Mouse (Mus musculus): Measurements from ENCODE around the gene Leng8. TPM values are rescaled to one million over a fixed set of nuclear protein-coding genes. Genes with fewer than 3 reads are reported as not detected.

Leng8 gene
- 10 to 100 TPM; 70.0 to 88.7 TPM for total RNA-seq (2021)
- long read RNA-seq, experiment 1, partial matches to known transcripts: 2 of 20 reads
- long read RNA-seq, experiment 1, other reads (novel, unspliced or antisense): 18 of 20 reads
- long read RNA-seq, experiment 2, full-length matches to known transcripts: 2 of 34 reads
- long read RNA-seq, experiment 2, partial matches to known transcripts: 23 of 34 reads
- long read RNA-seq, experiment 2, other reads (novel, unspliced or antisense): 9 of 34 reads

DNA sequence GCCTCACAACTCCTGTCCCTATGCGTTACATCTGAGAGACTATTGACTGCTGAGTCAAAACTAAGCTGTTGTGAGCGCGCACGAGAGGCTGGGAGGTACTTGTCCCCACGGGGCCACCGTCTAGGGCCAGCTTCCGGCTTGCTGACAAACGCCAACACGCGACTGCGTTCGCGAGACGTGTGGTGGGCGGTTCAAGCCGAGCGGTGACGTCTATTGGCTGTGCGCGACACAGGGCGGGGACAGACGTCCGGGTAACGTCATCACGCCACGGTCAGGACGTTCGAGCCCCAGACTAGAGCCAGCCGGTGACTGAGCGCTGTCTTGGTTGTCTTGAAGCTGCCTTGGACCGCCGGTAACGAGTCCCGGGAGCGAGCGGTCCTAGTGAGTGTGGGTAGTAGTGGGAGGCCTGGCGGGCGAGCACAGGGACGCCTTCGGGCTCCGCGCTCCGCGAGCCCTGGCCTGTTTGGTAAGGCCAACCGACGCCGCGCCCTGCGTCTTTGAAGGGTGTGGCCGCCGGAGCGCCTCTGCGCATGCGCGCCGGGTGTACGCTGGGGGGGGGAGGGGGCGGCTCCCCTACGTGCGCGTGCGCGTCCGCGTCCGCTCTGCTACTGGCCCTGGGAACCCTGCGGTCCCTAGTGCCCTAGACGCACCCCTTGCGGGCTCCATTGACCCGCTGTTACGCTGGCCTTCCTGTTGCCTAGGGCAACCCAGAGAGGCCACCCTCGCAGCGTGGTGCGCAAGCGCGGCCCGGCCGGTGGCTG, at the start of gene Leng8:
Gene Leng8, plus strand, starts transcription at position 269 of the 761 bp plus-strand sequence.
- DNase-seq: peak; percentile 99

DNA sequence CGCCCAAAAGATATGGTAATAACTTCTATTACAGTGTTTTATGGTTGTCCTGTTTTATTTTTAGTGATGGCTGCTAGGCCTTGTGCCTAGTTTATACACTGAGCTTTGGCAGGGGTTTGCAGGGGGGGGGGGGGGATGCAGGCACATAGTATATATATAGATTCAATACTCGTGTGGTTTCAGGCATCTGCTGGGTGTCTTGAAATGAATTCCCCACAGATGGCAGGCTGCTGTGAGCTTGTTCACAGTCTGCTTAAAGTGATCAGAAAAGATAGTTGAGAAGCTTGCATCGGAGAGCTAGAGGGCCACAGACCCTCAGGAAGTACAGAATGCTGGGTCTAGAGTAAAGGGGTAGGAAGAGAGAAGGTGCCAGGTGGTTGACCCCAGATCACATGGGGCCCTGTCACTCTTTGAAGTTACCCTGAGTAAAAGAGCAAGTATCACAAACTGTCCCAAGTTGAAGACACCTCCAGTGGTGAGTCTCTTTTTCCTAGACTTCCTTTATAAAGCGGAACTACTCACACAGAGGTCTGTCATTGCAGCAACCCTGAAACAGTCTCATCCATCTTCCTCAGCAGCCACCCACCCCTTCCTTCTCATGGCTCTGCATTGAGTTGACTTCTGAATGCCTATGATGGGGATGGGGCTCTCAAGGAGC, 49.5 kb upstream of the Leng8 start:
- DNase-seq: no peak

DNA sequence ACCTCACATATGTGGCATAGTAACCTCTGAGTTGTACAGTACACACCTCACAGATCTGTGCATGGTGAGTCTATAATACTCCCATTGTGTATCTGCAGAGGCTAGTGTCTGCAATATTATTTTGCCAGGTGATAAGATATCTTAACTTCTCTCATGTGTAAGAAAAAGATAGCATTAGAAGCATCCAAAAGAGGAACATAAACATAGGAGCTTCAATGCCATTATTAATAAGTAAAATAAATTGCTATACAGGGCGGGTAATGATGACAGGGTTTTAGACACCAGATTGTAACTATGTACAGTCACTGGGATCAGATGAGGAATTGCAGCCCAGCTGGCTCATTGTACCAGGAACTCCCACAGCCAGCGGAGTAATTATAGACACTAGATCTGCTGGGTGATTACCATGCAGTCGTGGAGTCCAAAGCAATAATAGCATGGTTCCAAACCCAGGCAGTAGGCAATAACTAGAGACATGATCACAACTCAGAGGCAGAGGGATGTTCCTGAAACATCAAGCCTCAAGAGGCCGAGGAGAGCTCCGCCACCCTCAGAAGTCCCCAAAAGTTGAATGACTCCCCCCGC, 48.9 kb upstream of the Leng8 start:
- no peak for DNase-seq

DNA sequence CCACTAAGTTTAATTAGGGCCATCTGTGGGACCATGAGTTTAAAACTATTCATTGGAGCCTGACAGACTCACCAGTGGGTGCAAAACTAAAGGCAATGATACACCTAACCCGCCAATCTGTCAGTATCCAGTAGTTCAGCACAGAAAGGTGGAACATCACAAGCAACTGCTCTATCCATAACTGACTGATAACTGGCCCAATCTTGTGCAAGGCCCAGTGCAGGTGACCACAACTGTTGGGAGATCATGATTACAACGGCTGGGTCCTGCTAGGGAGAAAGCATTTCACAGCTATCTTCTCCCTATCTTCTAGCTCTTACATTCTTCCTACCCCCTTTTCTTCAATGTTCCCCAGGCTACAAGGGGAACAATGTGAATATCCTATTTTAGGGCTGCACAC, 48.2 kb upstream of the Leng8 start:
- DNase-seq: no peak

DNA sequence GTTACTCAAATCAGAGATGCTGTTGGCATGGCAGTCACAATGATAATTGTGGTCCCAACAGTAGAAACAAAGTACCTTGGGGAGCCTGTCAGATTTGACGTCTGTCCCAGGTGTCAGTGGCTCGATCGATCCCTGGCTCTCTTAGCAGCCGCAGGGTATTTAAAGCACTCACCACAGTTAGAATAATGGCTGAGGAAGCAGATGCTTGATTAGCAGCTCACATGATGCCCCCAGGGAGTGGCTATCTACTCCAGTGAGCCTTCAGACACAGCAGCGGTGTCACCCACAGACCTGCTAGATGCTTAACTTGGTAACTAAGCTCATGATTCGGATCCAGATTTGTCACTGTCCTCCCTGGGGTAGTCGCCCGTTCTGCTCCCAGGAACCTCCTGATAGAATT, 45.7 kb upstream of the Leng8 start:
- no peak for DNase-seq

DNA sequence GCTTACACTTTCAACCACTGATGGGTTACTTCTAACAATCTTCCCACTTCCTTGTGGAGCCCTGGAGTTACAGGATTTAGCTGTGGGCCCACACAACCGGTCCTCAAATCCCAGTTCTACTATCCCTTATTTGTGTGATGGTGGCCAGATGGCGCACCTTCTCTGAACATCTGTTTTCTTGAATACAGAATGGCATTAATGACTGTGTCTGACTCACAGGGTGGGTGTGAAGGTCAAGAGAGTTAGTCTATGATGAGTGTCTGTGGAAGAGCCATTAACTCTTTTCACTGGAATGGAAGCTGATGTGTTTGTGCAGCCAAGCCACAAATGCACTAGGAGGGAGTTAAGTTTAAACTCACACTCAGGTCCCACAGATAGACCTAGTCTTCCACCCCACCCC, 38.5 kb upstream of the Leng8 start:
- no peak for DNase-seq

DNA sequence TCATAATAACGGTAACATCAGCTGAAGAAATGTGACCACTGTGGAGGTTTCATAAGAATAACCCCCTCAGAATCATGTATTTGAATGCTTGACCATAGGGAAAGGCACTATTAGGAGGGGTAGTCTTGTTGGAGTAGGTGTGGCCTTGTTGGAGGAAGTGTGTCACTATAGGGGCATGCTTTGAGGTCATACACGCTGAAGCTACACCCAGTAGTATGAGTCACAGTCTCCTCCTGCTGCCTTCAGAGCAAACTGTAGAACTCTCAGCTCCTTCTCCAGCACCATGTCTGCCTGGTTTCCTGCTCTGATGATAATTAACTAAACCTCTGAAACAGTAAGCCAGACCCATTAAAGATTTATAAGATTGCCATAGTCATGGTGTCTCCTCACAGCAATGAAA, 38.0 kb upstream of the Leng8 start:
- DNase-seq: no peak

DNA sequence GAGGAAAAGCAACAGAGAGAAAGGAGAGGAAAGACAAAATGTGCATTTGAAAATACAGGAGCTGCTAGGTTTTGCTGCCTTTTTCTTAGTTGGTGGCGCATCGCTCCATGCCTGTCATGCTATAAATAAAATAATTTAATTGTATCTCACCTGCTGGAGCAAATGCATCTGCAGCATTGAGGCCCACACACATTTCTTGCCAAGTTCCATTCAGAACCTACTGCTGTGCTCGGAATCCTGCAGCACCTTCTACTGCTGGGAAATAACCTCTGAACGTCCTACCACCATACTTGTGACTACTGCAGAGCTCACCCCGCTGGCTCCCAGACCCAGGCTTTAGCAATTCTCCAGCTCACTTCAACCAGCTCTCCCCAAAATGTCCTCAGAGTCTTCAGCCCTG, 35.7 kb upstream of the Leng8 start:
- DNase-seq: no peak

DNA sequence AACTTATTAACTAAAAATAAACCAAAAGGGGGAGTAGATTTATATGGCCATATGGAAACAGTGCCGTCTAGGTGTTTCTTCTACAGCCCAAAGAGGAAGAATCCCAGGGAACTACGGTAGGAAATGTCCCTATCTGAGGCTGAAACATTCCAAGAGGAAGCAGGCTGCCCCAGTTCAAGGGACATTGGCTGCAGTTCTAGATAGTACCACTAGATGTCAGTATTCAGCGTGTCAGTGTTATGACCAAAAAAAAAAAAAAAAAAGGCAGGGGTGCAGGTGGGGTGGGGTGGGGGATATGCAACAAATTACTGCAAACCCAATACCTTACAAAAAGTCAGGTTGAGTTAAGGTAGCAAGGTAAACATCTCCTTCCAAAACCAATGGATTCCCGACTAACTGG, 33.4 kb upstream of the Leng8 start:
- DNase-seq: no peak

DNA sequence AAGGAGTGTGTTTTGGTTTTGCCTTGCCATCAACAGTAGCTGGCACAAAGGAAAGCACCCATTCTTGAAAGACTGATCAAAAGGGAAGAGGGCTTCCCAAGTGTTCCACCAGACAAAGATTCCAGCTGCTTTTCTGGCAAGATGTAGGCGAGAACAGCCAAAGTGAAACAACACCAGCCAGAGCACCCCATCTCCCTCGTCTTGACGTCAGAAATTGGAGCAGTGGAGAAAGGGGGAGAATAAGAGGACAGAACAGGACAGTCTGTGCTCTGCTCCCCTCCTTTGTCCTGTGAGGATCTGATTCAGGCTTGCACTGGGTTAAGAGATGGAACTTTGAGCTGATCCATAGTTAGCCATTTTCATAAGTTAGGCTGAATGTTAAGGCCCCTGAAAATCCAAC, 25.1 kb upstream of the Leng8 start:
- DNase-seq: no peak

DNA sequence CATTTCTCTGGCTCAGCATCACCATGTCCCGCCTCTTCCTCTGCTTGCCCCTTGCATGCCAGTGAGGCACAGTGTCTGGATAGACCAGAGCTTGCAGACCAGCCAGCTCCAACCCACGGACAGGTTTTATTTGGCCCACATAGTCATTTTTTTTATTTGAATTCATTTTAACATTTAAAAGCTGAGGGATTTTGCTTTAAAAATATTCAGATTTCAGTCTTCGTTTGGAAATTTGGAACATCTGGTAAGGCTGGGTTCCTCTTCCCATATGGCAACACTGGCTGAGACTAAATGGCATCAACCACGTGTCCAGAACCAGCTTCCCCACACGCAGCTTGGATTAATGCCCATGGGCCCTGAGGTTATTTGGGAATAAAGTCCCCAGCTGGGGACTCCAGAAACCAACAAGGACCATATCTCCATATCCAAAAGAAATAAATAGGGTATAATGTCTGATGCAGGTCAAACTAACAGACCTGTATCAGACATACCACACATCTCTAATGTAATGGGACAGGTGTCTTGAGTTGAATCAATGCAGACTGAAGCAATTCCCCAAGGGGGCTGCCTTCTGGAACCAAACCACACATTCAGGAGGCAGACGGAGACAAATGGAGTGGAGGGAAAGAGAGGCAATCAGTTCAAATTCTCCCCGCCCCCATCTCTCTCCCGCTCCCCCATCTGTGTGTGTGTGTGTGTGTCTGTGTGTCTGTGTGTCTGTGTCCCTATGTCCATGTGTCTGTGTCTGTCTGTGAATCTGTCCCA, 19.6 kb upstream of the Leng8 start:
- DNase-seq: no peak

DNA sequence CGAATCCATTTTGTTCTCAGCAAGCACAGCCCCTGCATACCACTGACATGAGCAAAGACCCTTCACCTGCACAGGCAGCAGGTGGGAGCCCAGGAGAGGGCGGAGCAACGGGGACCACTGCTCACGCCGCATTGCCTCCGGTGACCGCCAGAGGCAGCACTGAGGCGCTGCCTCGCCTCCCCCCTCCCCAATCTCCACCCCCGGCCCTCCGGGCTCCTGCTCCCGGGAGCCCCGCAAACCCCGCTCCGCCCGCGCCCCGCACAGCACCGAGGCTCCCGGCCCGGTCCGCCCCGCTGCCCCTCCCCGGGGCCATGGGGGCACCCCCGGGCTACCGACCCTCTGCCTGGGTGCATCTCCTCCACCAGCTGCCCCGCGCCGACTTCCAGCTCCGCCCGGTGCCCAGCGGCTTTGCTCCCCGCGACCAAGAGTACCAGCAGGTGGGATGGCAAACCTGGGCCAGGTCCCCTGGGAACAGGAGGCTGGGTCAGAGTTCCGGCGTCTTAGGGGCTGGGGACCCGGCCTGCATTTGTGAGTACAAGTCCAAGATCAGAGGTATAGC, 17.4 kb upstream of the Leng8 start, which contains the start of gene Ttyh1:
Gene Ttyh1, plus strand, starts transcription at position 65 of the 559 bp plus-strand sequence.
- peak in 1 of 2 experiments; percentile 6 for DNase-seq

DNA sequence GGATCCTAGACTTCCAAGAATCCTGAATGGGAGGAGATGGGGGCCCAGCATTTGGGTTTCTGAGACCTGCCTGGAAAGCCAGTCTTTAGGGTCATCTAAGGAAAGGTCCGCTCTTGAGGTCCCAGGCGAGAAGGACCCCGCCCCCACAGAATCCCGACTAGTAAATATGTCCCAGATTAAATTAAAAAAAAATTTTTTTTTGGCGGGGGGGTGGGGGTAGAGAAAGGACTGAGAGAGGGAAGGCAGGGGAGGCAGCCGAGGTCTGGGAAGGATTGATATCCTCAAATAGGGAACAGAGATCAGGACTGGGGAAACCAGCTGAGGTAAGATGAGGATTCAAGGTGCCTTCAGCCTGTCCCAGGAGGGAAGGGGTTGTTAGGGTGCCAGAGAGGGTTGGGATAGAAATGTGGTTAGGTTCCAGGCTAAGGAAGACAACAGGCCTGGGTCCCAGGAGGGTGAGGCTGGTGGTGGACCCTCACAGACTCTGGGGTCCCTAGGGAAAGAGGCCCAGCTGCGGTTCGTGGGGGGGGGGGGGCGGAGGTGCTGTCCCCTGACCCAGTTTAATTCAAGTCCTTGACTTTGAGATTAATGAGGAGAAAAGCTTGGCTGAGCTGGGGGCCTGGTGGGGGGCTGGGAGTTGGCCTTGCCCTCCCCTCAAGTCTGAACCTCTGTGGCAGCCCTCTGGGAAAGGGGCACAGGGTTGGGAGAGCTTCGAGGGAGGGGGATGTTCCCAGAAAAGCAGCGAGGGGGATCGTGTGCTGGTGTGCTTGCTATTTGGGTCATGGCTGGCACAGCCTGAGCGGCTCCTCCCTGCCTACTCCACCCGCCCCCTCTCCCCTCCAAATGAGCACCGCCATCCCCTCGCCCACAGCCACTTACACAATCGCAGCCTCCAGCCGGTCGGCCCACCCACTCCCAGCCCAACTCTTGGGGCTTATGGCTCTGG, 16.6 kb upstream of the Leng8 start:
- no peak for DNase-seq

DNA sequence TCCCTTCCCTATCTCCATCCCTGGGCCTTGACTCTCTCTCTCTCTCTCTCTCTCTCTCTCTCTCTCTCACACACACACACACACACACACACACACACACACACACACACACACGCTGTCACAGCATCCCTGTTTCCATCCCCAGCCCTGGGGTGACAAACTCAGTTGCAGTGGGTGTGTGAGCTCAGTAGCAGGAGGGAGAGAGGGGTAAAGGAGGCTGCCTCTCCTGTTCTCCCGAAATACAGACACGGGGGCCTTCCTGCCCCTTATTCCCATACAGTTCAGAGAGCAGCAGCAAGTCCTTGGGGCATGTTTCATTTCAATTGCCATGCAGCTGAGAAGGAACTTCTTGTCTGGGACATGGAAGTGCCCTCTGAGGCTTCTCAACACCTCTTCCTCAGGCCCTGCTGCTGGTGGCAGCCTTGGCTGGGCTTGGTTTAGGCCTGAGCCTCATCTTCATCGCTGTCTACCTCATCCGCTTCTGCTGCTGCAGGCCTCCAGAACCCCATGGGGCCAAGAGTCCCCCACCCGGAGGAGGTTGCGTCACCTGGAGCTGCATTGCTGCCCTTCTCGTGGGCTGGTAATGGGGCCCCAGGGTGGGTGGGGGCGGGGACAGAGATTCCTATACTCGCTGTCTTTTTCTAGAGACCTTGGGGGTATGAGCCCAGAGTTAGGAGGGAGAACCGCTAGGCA, 14.6 kb upstream of the Leng8 start:
- DNase-seq: no peak

DNA sequence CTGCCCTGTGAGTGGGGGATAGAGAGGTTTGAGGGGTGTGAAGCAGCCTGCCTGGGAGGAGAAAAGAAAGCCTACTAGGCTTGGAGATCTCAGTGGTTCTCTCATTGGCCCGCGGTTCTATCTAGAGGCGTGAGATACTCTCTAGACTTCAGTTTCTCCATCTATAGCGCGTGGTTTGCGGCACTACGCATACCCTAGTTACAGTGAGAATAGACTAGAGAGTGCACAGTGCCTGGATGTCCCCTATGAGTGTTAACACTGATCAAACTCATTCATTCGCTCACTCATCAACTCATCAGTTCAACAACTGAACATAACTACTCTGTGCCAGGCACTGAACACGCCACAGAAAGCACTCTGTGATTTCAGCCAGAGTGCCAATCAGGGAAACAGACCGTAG, 14.1 kb upstream of the Leng8 start:
- no peak for DNase-seq

DNA sequence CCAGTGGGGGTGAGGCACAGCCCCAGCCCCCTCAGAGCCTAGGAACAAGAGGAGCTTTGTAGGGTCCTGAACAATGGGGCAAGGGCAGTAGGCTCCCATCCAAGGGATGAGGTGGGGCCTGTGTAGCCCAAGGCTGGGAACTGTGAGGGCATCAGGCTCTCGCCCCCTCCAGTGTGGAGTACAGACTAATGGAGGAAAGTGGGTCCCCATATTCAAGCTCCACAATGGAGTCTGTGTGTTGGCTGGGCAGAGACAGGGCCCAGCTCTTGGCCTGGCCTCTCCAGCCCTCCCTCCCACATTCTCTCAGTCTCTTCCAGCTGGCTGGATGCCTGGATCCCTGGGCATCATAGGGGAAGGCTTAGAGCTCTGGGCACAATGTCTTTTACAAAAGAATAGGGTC, 13.1 kb upstream of the Leng8 start:
- peak; percentile 50 to 57 for DNase-seq

DNA sequence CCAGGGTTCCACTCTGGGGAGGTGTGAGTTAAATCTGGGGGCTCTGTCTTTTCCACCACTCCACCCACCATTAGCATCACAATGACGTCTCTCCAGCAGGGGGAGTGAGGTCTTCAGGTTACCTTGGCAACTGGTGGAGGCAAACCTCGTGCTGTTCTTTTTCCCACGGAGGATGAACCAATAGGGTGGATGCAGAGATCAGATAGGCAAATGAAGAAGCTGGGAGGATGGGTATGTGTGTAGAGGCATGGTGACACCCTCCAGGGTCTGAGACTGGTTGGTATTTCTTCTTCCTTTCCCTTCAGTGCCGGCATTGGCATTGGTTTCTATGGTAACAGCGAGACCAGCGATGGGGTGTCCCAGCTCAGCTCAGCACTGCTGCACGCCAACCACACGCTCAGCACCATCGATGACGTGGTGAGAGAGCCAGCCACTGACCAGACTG, 12.5 kb upstream of the Leng8 start:
- peak in 1 of 2 experiments; percentile 22 for DNase-seq

DNA sequence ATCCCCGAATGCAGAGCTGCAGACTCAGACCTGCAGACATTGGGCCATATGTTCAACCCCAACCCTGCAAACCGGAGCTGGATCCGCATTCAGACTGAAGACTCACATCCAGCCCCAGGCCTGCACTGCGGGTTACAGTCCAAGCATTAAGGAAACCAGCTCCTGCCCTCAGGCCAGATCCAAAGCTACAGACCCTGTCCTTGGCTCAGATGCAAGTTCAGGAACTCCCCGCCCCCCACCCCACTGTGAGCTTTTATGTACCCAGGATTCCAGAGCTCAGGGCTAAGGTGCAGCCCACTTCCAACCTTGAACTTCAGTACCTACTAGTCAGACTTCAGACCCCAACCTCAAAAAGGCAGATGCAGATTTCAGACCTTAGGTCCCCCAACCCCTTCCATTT, 12.0 kb upstream of the Leng8 start:
- no peak for DNase-seq

DNA sequence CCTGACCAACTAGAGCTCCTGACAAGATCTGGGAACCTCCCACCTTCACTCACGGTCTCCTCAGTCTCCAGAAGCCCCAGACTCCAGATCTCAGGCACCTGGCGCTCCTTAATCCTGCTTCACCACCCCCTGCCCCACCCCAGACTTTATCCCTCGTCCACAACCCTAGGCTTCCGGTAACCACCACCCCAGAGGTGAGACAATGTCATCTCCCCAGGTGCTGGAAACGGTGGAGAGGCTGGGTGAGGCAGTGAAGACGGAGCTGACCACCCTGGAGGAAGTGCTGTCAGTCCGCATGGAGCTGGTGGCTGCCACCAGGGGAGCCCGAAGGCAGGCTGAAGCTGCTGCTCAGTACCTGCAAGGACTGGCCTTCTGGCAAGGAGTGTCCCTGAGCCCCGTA, 11.5 kb upstream of the Leng8 start:
- no peak for DNase-seq

Measured in adrenal gland, postnatal 36 days (tissue).